In the genomic region with DNA sequence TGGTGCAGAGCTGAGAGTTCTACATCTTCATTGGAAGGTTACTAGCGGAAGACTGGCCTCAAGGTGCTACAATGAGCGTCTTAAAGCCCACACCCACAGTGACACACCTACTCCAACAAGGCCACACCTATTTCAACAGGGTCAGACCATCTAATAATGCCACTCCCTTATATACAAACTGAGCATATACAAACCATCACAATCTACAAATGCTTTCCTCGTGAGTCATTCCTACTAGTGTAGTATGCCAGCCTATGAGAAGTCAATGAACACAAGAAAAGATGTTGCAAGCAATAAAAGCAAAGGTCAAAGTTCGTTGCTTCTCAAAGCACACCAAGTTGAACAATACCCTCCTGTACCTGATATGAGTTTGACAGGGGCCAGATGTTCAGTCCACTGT, we compare ENCODE assay signal across 27 mouse cellular contexts.
DNase-seq lines count a peak whose midpoint lies in the region; ATAC-seq lines count a peak whose summit lies in the region.
"Had no signal": no experiment of that assay in that cellular context is flagged by ENCODE, and none has a peak within 500 bp of the region (broad histone marks: within the 10 kb centered on the region; RNA-seq: fewer than 3 reads in every experiment).

No protein-coding gene starts in this region.

- H3K4me2 ChIP-seq in kidney, embryonic 15.5 days, result no peak overlapping the region
- H3K4me2 ChIP-seq in intestine, embryonic 16.5 days (ENCODE audit: low read depth, low read length), result no peak overlapping the region
- H3K4me2 ChIP-seq: embryonic facial prominence, embryonic 12.5 days; embryonic facial prominence, embryonic 15.5 days; forebrain, embryonic 15.5 days; heart, embryonic 12.5 days; heart, embryonic 15.5 days; hindbrain, embryonic 13.5 days had no signal

- no peak overlapping the region for H3K4me3 ChIP-seq in kidney, embryonic 15.5 days (replicated peaks)
- H3K4me3 ChIP-seq in intestine, embryonic 16.5 days (ENCODE audit: low read length), result no peak overlapping the region
- H3K4me3 ChIP-seq: embryonic facial prominence, embryonic 12.5 days; embryonic facial prominence, embryonic 15.5 days; forebrain, embryonic 15.5 days; heart, embryonic 12.5 days; heart, embryonic 15.5 days; hindbrain, embryonic 10.5 days; hindbrain, embryonic 13.5 days had no signal

- H3K27ac ChIP-seq in kidney, embryonic 15.5 days, result no peak overlapping the region
- H3K27ac ChIP-seq in intestine, embryonic 16.5 days (ENCODE audit: low read length), result no peak overlapping the region
- H3K27ac ChIP-seq: embryonic facial prominence, embryonic 12.5 days; embryonic facial prominence, embryonic 15.5 days; forebrain, embryonic 15.5 days; heart, embryonic 15.5 days; hindbrain, embryonic 10.5 days; hindbrain, embryonic 13.5 days had no signal

- no peak for DNase-seq in kidney, adult 9 months
- DNase-seq in 3134 (ENCODE audit: extremely low read depth, insufficient read length, low spot score) (peak; percentile 3), NIH3T3 (ENCODE audit: low read depth) (peak; percentile 2)
- DNase-seq in cerebellum, adult 9-11 months, result no peak
- DNase-seq in heart, adult 18-20 months, result no peak
- DNase-seq: adrenal gland, adult 8-10 months; adrenal gland, postnatal 25 days; cerebellum, adult 11-12 months; cerebellum, adult 8-10 months; cerebellum, postnatal 25 days; gastrocnemius, postnatal 10 days; gastrocnemius, postnatal 36 days; heart, postnatal 10 days; heart, postnatal 36 days; kidney, adult 11 months had no signal

- H3K9me3 ChIP-seq in kidney, embryonic 15.5 days (replicated peaks), result no peaks in the 10 kb centered on the region
- no peaks in the 10 kb centered on the region for H3K9me3 ChIP-seq in intestine, embryonic 16.5 days (ENCODE audit: control insufficient read depth, low read length)
- H3K9me3 ChIP-seq: embryonic facial prominence, embryonic 12.5 days; embryonic facial prominence, embryonic 15.5 days; forebrain, embryonic 15.5 days; heart, embryonic 12.5 days; heart, embryonic 15.5 days; hindbrain, embryonic 10.5 days; hindbrain, embryonic 13.5 days had no signal

- no peak overlapping the region for H3K9ac ChIP-seq in kidney, embryonic 15.5 days
- no peak overlapping the region for H3K9ac ChIP-seq in intestine, embryonic 16.5 days (ENCODE audit: low read depth, low read length)
- H3K9ac ChIP-seq: embryonic facial prominence, embryonic 12.5 days; embryonic facial prominence, embryonic 15.5 days; forebrain, embryonic 15.5 days; heart, embryonic 12.5 days; heart, embryonic 15.5 days; hindbrain, embryonic 13.5 days had no signal

- WGBS in kidney, embryonic 15.5 days, result 83% methylated on average over 4 of the region's 4 CpGs
- WGBS in intestine, embryonic 16.5 days, result 80% methylated on average over 4 of the region's 4 CpGs

- no peaks in the 10 kb centered on the region for H3K36me3 ChIP-seq in kidney, embryonic 15.5 days
- H3K36me3 ChIP-seq in intestine, embryonic 16.5 days (ENCODE audit: control insufficient read depth, insufficient read depth, low read length), result no peaks in the 10 kb centered on the region
- H3K36me3 ChIP-seq: embryonic facial prominence, embryonic 12.5 days; embryonic facial prominence, embryonic 15.5 days; forebrain, embryonic 15.5 days; heart, embryonic 12.5 days; heart, embryonic 15.5 days; hindbrain, embryonic 10.5 days; hindbrain, embryonic 13.5 days had no signal

- H3K4me1 ChIP-seq in kidney, embryonic 15.5 days, result no peaks in the 10 kb centered on the region
- H3K4me1 ChIP-seq in intestine, embryonic 16.5 days (ENCODE audit: control insufficient read depth, insufficient read depth, low read length), result no peaks in the 10 kb centered on the region
- H3K4me1 ChIP-seq: embryonic facial prominence, embryonic 12.5 days; embryonic facial prominence, embryonic 15.5 days; forebrain, embryonic 15.5 days; heart, embryonic 12.5 days; heart, embryonic 15.5 days; hindbrain, embryonic 10.5 days; hindbrain, embryonic 13.5 days had no signal

- H3K27me3 ChIP-seq in kidney, embryonic 15.5 days, result no peaks in the 10 kb centered on the region
- no peaks in the 10 kb centered on the region for H3K27me3 ChIP-seq in intestine, embryonic 16.5 days (replicated peaks; ENCODE audit: control insufficient read depth, insufficient read depth, low read length)
- H3K27me3 ChIP-seq: embryonic facial prominence, embryonic 12.5 days; embryonic facial prominence, embryonic 15.5 days; forebrain, embryonic 15.5 days; heart, embryonic 12.5 days; heart, embryonic 15.5 days; hindbrain, embryonic 13.5 days had no signal

- peak; percentile 33; the same call in 1 of the 2 replicates for ATAC-seq in kidney, embryonic 15.5 days (replicated peaks; ENCODE audit: low FRiP score)
- peak; percentile 58 for ATAC-seq in intestine, embryonic 16.5 days
- ATAC-seq: activated CD4-positive, CD25-positive, alpha-beta regulatory T cell, adult 4 months; forebrain, embryonic 15.5 days; hindbrain, embryonic 16.5 days; Patski had no signal

Comparison
In these comparisons a context has a peak if more than half of its experiments do, and no peak if none do; other contexts are left out.
1. DNase-seq: peak in 3134 (single experiment) and NIH3T3 (single experiment); none in kidney, adult 9 months (single experiment), cerebellum, adult 9-11 months (single experiment) and heart, adult 18-20 months (0 of 2).